Comparison of ENCODE assay signal across 8 mouse cellular contexts in the genomic region with DNA sequence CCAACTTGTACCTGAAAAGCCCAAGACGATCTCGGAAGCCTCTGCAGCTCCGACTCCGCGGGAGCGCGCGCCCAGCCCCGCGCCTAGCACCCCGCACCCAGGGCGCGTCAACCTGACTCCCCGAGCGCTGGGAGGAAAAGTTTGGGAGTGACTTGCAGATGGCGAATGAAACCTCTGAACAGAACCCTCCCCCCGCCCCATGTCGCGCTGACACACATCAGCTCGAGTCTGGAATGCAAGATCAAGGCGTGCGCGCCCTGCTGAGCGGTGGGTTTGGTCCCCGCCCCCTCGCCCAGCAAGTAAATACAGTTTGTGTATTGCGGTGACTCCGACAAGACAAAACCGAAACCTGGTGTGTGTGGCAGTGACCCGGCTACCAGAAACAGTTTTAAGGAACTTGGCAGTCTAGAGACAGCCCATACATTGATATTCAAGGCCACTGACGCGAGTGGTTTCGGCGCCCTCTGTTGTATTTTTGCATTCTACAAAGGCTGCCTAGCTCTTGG. TPM values are rescaled to one million over a fixed set of nuclear protein-coding genes. Genes with fewer than 3 reads are reported as not detected.
DNase-seq lines count a peak whose midpoint lies in the region; ATAC-seq and TF ChIP-seq lines count a peak whose summit lies in the region.

Gene Chst15 (minus strand): TSS at position 193 of the 506 bp plus-strand sequence.

- peaks cover 38% of the 10 kb centered on the region for H3K4me1 ChIP-seq in embryonic facial prominence, embryonic 14.5 days (ENCODE audit: control insufficient read depth, insufficient read depth, low read length)
- peaks cover 4% of the 10 kb centered on the region; the same call in 1 of the 2 replicates for H3K4me1 ChIP-seq in heart, postnatal 0 days (ENCODE audit: control insufficient read depth, insufficient read depth)
- peaks cover 29% of the 10 kb centered on the region for H3K4me1 ChIP-seq in liver, embryonic 15.5 days (replicated peaks)
- peaks cover 5% of the 10 kb centered on the region for H3K4me1 ChIP-seq in testis, adult 2 months (ENCODE audit: control insufficient read depth, insufficient read depth, low read length)

- H3K4me3 ChIP-seq in embryonic facial prominence, embryonic 14.5 days (ENCODE audit: low read depth, low read length), result peak within 1 kb of the TSS; percentile 81
- H3K4me3 ChIP-seq in heart, postnatal 0 days (ENCODE audit: low read depth, low read length), result peak within 1 kb of the TSS; percentile 86
- H3K4me3 ChIP-seq in liver, embryonic 15.5 days (replicated peaks), result peak within 1 kb of the TSS; percentile 63
- H3K4me3 ChIP-seq in testis, adult 2 months (ENCODE audit: control insufficient read depth, low read depth, low read length), result peak within 1 kb of the TSS; percentile 84

- no peak for TF ChIP-seq CTCF in heart, postnatal 0 days (IDR thresholded peaks at IDR 0.05; ENCODE audit: low read depth)
- TF ChIP-seq CTCF in testis, adult 2 months (IDR thresholded peaks at IDR 0.05; ENCODE audit: control insufficient read depth, insufficient read depth, insufficient replicate concordance, low read depth, low read length), result no peak

- peak; percentile 55 for ATAC-seq in embryonic facial prominence, embryonic 14.5 days (ENCODE audit: low read depth)
- peak; percentile 35 for ATAC-seq in heart, postnatal 0 days (ENCODE audit: insufficient read depth, low read depth)
- ATAC-seq in liver, embryonic 15.5 days (ENCODE audit: insufficient read depth), result peak; percentile 32

- peak within 1 kb of the TSS; percentile 98 for H3K4me2 ChIP-seq in embryonic facial prominence, embryonic 14.5 days (ENCODE audit: low read depth, low read length)
- peak within 1 kb of the TSS; percentile 99 for H3K4me2 ChIP-seq in heart, postnatal 0 days (ENCODE audit: low read depth, low read length)
- peak within 1 kb of the TSS; percentile 81 for H3K4me2 ChIP-seq in liver, embryonic 15.5 days

- TF ChIP-seq POLR2A in testis, adult 2 months (IDR thresholded peaks at IDR 0.05; ENCODE audit: control insufficient read depth, low read depth, low read length), result 0 out of 2 replicates have a peak, but pooled peaks have one; percentile 17

- H3K27me3 ChIP-seq in embryonic facial prominence, embryonic 14.5 days (replicated peaks; ENCODE audit: control insufficient read depth, insufficient read depth, low read length), result no peaks in the 10 kb centered on the region
- peaks cover 14% of the 10 kb centered on the region; the same call in 1 of the 2 replicates for H3K27me3 ChIP-seq in heart, postnatal 0 days (ENCODE audit: control insufficient read depth, insufficient read depth, low read length)
- peaks cover 49% of the 10 kb centered on the region for H3K27me3 ChIP-seq in liver, embryonic 15.5 days
- no peaks in the 10 kb centered on the region for H3K27me3 ChIP-seq in testis, adult 2 months (ENCODE audit: control insufficient read depth, insufficient read depth, low read length)

- TF ChIP-seq EP300 in heart, postnatal 0 days (IDR thresholded peaks at IDR 0.05; ENCODE audit: low read depth), result no peak

- H3K27ac ChIP-seq in embryonic facial prominence, embryonic 14.5 days (replicated peaks; ENCODE audit: low read depth, low read length), result peak within 1 kb of the TSS; percentile 85
- peak within 1 kb of the TSS; percentile 81 for H3K27ac ChIP-seq in heart, postnatal 0 days (ENCODE audit: low read depth)
- H3K27ac ChIP-seq in liver, embryonic 15.5 days (replicated peaks), result peak within 1 kb of the TSS; percentile 71
- peak within 1 kb of the TSS; percentile 44 for H3K27ac ChIP-seq in testis, adult 2 months (ENCODE audit: control insufficient read depth, insufficient read depth, low read depth, low read length)

- H3K36me3 ChIP-seq in embryonic facial prominence, embryonic 14.5 days (ENCODE audit: control insufficient read depth, insufficient read depth, low read length), result no peaks in the 10 kb centered on the region
- H3K36me3 ChIP-seq in heart, postnatal 0 days (replicated peaks; ENCODE audit: control insufficient read depth, insufficient read depth, low read length), result no peaks in the 10 kb centered on the region
- H3K36me3 ChIP-seq in liver, embryonic 15.5 days (replicated peaks), result no peaks in the 10 kb centered on the region
- no peaks in the 10 kb centered on the region for H3K36me3 ChIP-seq in testis, adult 2 months (ENCODE audit: control insufficient read depth, insufficient read depth, low read length)

- peak; percentile 85 to 87 for DNase-seq in B cell, adult 2 months
- DNase-seq in adrenal gland, postnatal 10 days, result peak; percentile 71
- DNase-seq in embryonic facial prominence, embryonic 14.5 days (ENCODE audit: low spot score), result peak; percentile 90
- peak; percentile 47 for DNase-seq in heart, postnatal 0 days (ENCODE audit: low spot score)
- peak; percentile 83 to 84 for DNase-seq in kidney, postnatal 36 days
- peak; percentile 81 for DNase-seq in neural tube, embryonic 10.5 days (ENCODE audit: extremely low spot score, low spot score)

- no peaks in the 10 kb centered on the region for H3K9me3 ChIP-seq in embryonic facial prominence, embryonic 14.5 days (ENCODE audit: control insufficient read depth, low read length)
- H3K9me3 ChIP-seq in heart, postnatal 0 days (replicated peaks; ENCODE audit: control insufficient read depth, low read length), result no peaks in the 10 kb centered on the region
- no peaks in the 10 kb centered on the region for H3K9me3 ChIP-seq in liver, embryonic 15.5 days (replicated peaks)

- WGBS in embryonic facial prominence, embryonic 14.5 days, result under 1% methylated on average over 32 of the region's 34 CpGs
- WGBS in heart, postnatal 0 days, result under 1% methylated on average over 34 of the region's 34 CpGs
- WGBS in liver, embryonic 15.5 days (ENCODE audit: insufficient replicate concordance), result under 1% methylated on average over 34 of the region's 34 CpGs

- H3K9ac ChIP-seq in embryonic facial prominence, embryonic 14.5 days (ENCODE audit: low read depth, low read length), result peak within 1 kb of the TSS; percentile 82
- peak within 1 kb of the TSS; percentile 74 for H3K9ac ChIP-seq in heart, postnatal 0 days (replicated peaks; ENCODE audit: low read depth, low read length)
- H3K9ac ChIP-seq in liver, embryonic 15.5 days, result peak within 1 kb of the TSS; percentile 55

RNA-seq across cellular contexts. Expression of gene Chst15, which starts in this region (rescaled TPM):
- 10 to 100 TPM; 39.3 to 40.3 TPM for total RNA-seq in adrenal gland, postnatal 10 days (2021)
- 14.2 and 16.2 TPM in 2 replicates for polyA plus RNA-seq in embryonic facial prominence, embryonic 14.5 days (2014; fragmentation: Nextera tagmentation; extraction: Ambion mirVana)
- 5.8 and 10.5 TPM in 2 replicates for total RNA-seq in heart, postnatal 0 days (2014; rRNA removed; ENCODE audit: low replicate concordance)
- polyA plus RNA-seq in heart, postnatal 0 days (2015; fragmentation: Nextera tagmentation; extraction: Ambion mirVana), result 3.8 and 4.3 TPM in 2 replicates
- 4.5 and 5.6 TPM in 2 replicates for polyA plus RNA-seq in liver, embryonic 15.5 days (2015; fragmentation: Nextera tagmentation; extraction: Ambion mirVana)
- polyA plus RNA-seq in testis, adult 2 months (2012; rRNA removed), result 1.4 and 1.8 TPM in 2 replicates

Comparison
In these comparisons a context has a peak if more than half of its experiments do, and no peak if none do; other contexts are left out.
1. Peak in every context shown above with its lines: DNase-seq, ATAC-seq, H3K4me3 ChIP-seq and H3K27ac ChIP-seq.